Mouse (Mus musculus) cerebellum, postnatal 25 days (tissue): ENCODE measurements around the gene Crabp2.
A peak's percentile ranks its signal among the peaks of the same experiment; 100 is the strongest.

ENCODE experiments used
- DNase-seq, 2 experiments: peaks; one replicate each; pipeline ENCODE4 v3.0.0; 2021; ENCODE audit warnings: mixed read lengths in 2 of 2

The Crabp2 gene

DNA sequence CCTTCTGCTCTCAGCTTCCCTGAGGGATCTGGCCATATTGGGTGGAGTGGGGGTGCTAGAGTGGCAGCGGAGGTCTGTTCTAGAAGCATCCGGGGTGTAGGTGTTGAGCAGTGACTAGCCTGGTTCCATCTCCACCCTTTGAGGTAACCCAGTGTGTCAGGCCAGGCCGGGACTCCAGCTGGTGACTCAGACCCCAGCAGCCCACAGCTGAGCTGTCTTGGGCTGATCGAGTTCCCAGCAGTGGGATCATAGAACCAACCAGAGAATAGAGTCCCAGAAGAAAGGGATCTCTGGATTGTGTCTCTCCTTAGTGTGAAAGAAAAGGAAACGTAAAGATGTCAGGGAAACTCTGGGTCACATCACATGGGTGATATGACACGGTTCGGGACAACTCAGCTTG, 10.9 kb downstream of the Crabp2 start:
- no peak for DNase-seq

- DNase-seq = no peak
Observed at GRCm38 (mm10) chr3:87960191-87960585, 11.7 kb downstream of the Crabp2 start.

GRCm38 (mm10) chr3:87960586-87961191, 12.2 kb downstream of the Crabp2 start:
- peak; percentile 74 to 81 for DNase-seq

DNA sequence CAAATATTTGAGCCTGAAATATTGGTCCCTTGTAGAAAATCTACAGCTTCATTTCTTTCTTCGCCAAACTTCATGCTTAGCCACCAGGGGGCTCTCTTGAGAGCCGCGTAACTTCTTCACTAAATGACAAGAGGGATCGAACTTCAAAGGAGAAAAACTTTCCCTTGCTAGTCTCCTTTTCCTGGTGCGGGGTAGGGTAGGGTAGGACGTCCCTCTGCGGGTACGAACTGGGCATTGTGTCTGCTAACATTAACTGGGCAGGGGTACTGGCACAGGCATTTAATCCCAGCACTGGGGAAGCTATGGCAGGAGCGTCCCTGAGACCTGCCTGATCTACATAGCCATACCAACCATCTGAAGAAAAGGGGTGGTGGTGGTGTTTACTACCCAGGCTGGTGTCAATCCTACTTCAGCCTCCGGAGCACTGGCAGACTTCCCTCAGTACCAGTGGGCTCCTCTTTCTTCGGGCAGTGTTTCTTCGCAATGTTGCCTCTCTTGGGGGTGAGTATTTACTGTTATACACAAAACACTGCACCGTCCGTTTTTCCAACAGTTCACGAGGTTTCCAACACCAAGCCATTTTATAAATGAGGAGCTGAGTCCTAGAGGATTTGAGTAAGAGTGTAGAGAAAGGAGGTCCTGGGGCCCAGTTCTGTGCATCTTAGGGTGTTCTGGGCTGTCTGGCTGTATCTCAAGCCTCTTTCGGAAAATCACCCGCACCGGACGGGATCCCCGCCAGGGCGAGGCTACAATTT, 21.9 kb downstream of the Crabp2 start:
- DNase-seq = peak; percentile 45 to 66

DNA sequence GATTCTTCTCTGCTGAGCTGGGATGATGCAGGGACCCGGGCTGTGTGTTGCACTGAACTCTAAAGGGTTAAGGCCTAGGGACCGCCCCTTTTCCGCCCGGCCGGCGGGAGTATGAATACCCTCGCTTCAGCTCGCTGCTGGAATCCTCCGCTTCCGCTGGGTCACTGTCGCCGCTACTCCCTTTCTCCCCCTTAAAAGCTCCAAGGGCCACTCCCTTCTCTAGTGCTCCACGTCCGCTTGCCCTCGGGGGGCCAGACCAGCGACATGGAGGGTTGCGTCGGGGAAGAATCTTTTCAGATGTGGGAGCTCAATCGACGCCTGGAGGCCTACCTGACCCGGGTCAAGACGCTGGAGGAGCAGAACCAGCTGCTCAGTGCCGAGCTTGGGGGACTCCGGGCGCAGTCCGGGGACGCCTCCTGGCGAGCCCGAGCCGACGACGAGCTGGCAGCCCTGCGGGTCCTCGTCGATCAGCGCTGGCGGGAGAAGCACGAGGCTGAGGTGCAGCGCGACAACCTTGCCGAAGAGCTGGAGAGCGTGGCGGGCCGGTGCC, 22.5 kb downstream of the Crabp2 start, which contains the start of gene Nes:
Gene Nes (plus strand): TSS at position 140 of the 550 bp plus-strand sequence.
- DNase-seq = no peak

DNA sequence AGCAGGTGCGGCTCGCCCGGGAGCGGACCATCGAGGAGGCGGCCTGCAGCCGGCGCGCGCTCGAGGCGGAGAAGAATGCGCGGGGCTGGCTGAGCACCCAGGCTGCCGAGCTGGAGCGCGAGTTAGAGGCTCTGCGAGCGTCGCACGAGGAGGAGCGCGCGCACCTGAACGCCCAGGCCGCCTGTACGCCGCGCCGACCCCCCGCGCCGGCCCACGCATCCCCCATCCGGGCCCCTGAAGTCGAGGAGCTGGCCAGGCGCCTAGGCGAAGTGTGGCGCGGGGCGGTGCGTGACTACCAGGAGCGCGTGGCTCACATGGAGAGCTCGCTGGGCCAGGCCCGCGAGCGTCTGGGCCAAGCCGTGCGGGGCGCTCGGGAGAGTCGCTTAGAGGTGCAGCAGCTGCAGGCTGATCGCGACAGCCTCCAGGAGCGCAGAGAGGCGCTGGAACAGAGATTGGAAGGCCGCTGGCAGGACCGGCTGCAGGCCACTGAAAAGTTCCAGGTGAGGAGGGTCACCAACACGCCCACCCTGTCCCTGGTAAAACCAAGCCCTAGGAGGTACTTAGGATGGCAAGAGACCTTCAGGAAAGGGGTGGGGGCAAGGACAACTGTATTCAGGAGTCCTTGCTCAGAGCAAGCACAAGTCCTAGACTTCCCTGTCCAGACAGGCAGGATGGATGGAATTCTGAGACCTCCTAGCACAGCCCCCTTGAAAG, 23.2 kb downstream of the Crabp2 start:
- no peak for DNase-seq

DNA sequence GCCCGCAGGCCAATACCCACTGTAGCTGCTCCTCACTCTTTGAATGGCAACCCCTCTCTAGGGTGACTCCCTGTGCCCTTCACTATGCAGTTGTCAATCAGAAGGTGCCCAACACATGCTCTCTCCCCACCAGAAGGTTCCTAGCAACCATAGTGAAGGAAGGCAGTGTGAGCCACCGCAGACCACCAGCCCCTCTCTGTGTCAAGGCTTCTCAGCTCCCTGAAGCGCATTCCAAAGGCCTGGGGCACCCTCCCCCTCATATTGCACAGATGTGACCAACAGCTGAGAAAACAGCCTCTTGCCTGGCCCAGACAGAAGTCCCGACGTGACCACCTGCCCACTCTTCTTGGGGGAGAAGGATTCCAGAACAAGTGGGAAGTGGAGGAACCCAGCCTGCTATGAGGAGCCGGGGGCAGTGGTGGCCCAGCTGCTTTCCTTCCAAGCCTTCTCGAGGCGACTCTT, 23.8 kb downstream of the Crabp2 start:
- DNase-seq = no peak

DNA sequence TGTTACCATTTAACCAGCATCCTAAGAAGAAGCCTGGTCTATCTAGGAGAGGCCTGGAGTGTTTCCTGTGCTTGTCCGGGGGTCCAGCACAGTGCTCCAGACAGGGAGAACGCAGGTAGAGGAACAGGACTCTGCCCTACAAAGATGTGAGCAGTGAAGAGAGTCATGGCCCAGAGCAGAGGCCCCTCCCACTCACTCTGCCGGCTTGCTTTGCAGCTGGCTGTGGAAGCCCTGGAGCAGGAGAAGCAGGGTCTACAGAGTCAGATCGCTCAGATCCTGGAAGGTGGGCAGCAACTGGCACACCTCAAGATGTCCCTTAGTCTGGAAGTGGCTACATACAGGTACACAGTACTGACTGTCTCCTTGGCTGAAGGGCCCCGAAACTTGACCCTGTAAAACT, 24.3 kb downstream of the Crabp2 start:
- no peak for DNase-seq

DNA sequence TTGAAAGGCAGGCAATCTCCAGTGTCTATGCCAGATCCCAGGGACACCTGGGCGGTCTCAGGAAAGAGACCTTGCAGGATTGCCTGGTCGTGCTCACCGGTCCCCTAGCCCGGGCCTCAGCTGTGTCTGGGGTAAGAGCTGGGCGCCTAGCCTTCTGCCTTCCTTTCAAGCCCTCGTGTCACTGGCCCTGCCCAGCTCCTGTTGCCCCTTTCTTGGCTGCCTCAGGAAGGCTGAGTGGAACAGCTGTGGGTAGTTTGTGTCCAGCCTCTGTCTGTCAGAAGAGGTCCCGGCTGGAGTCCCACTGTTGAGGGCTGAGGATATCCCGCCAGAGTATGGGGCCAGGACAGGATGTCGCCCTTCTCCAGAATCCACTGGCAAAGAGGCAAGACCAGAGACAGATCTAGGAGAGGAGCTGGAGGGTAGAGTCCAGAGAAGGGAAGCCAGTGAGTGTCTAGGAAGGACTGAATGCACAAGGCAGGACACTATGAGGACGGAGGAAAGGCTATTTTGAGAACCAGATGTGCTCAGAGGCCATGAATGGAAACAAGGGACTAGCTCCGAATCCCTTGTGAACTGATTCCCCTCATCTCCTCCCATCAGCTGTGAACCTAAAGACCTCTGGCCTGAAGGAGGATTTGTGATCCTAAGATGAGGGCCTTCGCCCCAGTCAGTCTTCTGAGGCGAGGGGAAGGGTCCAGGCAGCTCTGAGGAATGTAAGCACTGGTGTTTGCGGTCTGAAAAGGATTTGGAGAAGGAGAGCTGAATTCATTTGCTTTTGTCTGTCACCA, 25.3 kb downstream of the Crabp2 start:
- no peak for DNase-seq

DNA sequence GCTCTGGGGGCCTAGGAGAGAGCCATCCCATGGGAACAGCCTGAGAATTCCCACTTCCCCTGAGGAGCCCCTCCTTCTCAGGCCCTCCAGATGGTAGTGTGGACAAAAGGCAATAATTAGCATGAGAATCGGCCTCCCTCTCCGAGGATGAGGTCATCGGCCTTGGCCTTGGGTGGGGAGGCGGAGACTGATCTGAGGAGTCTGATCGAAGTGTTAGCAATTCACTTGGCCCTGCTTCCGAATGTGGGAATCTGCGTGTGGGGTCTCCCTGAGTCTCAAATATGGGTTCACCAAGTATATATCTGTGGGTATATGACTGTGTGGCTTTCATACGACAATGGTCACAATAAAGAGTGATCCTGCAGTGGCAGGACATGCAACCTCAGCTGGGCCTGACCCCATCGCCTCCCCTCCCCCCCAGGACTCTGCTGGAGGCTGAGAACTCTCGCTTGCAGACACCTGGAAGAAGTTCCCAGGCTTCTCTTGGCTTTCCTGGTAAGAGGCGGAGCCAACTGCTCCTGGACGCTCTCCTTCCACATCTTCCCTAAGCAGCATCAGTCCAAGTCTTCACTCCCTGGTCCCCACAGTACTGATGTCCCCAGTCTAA, 26.0 kb downstream of the Crabp2 start:
- DNase-seq = no peak

GRCm38 (mm10) chr3:87979493-87979892, 31.0 kb downstream of the Crabp2 start:
- no peak for DNase-seq

GRCm38 (mm10) chr3:87980085-87980484, 31.6 kb downstream of the Crabp2 start:
- DNase-seq = no peak

DNA sequence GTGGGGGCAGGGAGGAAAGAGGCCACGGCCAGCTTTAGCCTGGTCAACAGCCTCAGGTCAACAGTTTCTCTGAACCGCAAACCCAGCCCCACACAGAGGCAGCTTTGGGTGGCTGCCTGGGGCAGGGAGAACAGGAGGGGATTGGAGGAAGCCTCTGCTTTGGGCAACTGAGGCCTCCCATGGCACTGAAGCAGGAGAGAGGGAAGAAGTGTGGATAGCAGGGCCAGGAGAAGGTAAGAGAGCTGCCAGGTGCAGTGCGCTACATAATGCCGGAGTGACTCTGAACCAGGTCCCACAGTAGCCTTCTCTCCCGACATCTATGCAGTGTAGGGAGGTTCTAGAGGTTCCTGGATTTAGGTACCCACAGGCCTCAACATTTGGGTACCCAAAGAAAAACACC, 32.3 kb downstream of the Crabp2 start:
- no peak for DNase-seq

DNA sequence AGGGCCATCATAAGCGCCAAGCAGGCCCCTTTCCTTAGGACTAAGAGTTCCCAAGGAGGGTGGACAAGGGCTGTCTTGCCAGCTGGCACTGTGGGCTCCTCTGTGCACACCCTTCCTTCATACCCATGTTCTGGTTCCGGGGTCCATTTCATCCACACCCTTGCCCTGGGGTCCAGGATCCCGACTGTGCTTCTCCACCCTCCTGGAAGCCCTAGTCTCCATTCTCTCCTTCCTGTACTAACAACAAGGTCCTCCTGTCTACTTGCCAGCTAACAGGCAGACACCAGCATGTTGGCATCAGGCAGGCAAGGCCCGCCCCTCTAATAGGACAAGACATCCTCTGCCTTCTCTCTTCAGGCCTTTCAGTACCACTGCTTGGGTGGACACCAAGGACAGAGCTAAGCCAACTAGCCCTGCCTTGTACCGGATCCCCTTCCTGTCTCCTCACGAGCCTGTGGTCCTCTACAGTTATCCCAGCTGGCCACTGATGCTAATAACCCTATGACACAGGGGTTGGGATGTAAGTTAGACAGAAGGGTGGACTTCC, 32.8 kb downstream of the Crabp2 start:
- no peak for DNase-seq

DNA sequence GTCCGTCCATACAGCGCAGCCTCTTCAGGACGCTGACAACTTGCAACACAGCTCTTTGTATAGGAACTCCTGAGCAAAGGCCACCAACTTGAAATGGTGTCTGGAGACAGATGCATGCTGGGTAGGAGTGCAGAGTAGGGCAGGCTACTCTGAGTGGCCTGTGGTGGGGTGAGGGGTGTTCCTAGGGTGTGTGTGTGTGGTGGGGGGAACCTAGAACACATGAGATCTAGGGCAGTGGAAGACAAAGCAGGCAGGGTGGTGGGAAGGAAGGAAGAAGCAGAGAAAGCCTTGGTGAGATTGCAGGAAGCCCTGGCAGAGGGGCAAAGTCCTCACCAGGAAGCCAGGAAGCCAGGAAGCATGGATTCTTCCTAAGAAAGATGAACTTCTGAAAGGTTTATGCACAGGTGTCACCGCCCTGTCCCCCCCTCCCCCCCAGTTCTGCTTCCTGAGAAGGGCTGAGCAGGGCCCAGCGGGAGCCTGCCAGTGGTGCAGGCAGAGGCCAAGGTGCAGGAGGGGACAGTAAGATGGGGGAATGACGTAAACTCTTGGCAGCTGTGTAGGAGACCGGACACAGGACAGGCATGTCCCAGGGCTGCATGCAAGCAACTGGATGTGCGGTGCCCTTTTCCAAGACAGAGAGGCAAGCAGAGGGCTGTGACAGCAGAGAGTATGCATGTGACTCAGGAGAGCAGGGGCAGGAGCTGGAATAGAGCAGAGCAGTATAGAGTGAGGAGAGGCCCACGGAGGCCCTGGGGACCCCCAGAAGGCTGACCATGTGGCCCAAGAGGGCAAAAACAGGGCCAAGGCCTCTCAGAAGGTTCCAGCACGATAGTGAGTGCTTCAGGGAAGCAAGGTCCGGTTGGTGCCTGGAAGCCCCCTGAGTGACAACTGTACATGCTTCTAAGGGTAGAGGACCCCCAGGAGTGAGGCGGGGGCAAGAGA, 33.7 kb downstream of the Crabp2 start:
- DNase-seq = no peak

DNA sequence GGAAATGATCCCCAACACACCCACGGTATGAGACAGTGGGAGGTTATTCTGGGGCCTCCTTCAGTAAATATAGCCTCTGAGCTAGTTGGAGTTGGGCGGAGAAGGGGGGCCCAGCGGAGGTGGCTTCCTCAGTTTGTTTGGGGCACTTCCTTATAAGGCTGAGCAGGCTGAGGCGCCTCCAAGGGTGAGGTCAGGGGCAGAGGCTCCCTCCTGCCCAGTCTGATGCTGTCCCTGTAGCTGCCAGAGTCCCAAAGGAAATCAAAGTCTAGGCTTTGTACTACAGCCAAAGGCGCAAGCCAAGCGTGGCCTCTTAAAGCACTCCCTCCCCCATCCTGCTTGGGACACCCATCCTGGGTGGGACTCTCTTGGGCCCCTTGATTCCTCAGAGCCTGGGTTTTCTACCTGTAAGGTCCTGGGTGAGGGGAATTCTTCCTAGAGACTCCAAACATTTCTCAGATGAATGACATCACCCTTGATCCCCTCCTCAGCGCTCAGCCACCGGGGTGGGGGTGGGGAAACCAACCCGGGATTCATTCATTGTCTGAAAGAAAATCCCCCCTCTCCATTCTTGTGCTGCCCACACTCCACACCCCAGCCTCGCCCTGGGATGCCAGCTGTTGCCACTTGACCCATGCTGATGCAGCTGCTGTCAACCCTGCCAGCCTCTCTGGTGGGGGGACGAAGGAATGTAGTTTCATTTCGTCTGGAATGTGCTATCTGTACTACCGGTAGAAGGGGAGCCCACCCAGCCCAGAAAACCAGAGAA, 34.6 kb downstream of the Crabp2 start:
- DNase-seq = no peak

DNA sequence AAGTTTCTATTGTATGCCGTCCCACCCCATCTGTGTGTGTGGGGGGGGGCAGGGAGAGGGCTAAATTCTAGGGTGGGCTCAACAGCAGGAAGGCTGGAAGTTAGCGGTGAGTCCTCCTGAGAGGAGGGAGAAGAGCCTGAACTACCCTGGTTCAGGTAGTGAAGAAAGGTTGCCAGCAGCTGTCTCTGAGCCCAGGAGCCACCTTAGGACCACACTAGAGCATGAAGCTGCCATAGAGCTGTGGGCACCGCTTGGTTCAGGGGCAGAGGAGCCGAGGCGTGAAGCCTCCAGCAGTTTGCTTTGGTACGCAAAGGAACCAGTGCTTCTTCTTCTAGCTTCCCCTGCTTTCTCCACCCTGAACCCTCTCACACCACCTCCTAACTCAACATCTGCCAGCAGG, 35.2 kb downstream of the Crabp2 start:
- DNase-seq = no peak

- no peak for DNase-seq
Observed at GRCm38 (mm10) chr3:87984094-87984493, 35.6 kb downstream of the Crabp2 start.

- DNase-seq = peak; percentile 40 to 49
Observed at GRCm38 (mm10) chr3:87985505-87986320, 37.2 kb downstream of the Crabp2 start.
